Mouse (Mus musculus) testis, adult 2 months (tissue): ENCODE measurements around the gene Cmtm8.

ENCODE experiments used
- CTCF ChIP-seq: fragments of 200-500 bp; IDR thresholded peaks from 2 replicates; pipeline ENCODE4 v1.5.1; 2012; ENCODE audit warnings: low read depth, mild to moderate bottlenecking, inconsistent platforms, low read length, moderate library complexity; ENCODE audit not compliant: control insufficient read depth, insufficient read depth, insufficient replicate concordance
- POLR2A ChIP-seq: fragments of 200-500 bp; IDR thresholded peaks from 2 replicates; pipeline ENCODE4 v1.6.1; 2012; ENCODE audit warnings: low read depth, mild to moderate bottlenecking, inconsistent platforms, low read length, moderate library complexity; ENCODE audit not compliant: control insufficient read depth

GRCm38 (mm10) chr9:114851419-114852190 is 7.6 kb upstream of the Cmtm8 start:
- TF ChIP-seq CTCF = no peak
- TF ChIP-seq POLR2A = no peak
